Mouse (Mus musculus): ENCODE measurements at regions not wholly inside any gene's neighbourhood (a gene's known extent, or its start where the extent isn't known, plus 50 kb on each side); places are given as distances from the start of the nearest gene placed in this dataset.
A peak's percentile ranks its signal among the peaks of the same experiment; 100 is the strongest.

- DNase-seq, result no peak
- intact Hi-C loops (cut with DNase I), result no loop called here
Measured at GRCm38 (mm10) chr10:44971911-44972310, 95.1 kb upstream of the Prep start.

- intact Hi-C loops (cut with DNase I), result no loop called here
- DNase-seq, result no peak
Measured at GRCm38 (mm10) chr10:44959968-44960367, 107.0 kb upstream of the Prep start.

GRCm38 (mm10) chr10:44945205-44945725 is 121.7 kb upstream of the Prep start:
- intact Hi-C loops (cut with DNase I), result no loop called here
- DNase-seq, result no peak

GRCm38 (mm10) chr10:44939403-44939802 is 127.6 kb upstream of the Prep start:
- DNase-seq, result peak; percentile 17

DNA sequence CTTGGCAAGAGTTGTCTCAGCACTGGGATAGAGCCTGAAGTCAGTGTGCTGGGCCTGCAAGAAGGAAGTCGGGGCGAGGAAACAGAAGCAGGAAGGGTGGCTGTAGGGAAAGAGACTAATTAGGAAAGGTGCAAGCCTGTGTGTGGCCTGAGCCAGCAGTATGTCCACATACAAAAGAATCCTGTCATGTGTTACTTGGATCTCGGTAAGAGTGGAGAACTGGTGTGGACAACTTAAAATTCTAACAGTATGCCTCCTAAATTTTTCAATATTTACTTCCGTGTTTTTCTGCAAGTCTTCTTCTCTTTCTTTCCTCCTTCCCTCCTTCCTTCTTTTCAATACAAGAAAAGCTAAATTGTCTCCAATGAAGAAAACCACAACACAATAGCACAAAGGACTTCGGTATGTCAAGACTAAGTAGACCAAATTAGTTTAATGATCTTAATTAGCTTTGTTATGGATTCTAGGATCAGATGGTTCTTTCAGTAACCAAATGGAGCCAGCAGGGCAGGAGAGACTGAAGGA is 130.0 kb upstream of the Prep start:
- intact Hi-C loops (cut with DNase I), result no loop called here
- DNase-seq, result no peak

More at GRCm38 (mm10) chr10:44939403-44939802, 127.6 kb upstream of the Prep start:
- intact Hi-C loops (cut with DNase I), result no loop called here

DNA sequence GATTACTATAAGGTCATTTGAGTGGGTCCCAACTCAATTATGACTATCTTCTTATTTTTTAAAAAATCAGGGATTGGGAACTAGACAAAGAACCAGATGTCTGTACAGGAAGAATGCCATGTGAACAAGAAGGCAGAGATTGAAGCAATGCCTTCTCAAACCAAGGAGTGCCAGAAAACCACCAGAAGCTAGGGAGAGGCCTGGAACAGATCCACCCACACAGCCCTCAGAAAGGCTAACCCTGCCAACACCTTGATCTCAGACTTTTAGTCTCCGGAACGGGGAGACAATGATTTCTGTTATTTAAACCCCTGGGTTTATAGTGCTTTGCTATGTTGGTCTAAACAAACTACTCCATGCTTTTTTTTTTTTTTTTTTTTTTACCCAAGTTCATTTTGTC is 136.2 kb upstream of the Prep start:
- no peak for DNase-seq

DNA sequence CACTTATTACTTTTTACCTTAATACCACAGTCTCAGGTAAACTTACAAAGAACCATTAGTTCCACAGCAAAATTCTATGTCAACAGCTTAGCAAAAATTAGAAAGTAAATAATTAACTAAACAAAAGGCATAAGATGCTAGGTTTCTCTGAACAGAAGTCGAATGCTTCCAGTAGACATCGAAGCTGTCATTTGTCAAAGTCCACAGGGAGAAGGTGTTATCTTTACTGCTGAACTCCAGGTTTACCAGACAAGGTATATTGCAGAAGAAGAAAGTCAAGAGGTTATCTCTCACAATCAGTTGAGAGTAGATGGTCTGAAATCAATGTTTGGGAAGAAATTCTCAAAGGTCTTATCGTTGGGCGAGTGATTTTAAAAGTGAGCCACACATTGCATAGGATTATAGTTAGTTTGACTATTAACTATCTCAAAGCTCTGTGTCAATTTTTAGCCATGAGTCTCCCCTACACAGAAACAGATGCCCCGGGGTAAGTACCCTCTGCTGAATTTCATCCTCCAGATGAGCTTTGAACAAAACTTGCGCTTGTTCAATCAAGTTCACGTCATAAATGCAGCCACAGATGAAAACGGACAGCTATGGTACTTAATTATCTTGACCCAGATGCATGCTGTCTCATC is 153.1 kb upstream of the Prep start:
- no peak for DNase-seq
- intact Hi-C loops (cut with DNase I), result no loop called here

More for the DNA sequence above, 136.2 kb upstream of the Prep start:
- intact Hi-C loops (cut with DNase I), result no loop called here

- intact Hi-C loops (cut with DNase I), result no loop called here
Measured at GRCm38 (mm10) chr10:44904520-44904919, 162.5 kb upstream of the Prep start.

GRCm38 (mm10) chr10:44901203-44901602 is 165.8 kb upstream of the Prep start:
- intact Hi-C loops (cut with DNase I), result no loop called here
- DNase-seq, result no peak

More at GRCm38 (mm10) chr10:44904520-44904919, 162.5 kb upstream of the Prep start:
- no peak for DNase-seq

DNA sequence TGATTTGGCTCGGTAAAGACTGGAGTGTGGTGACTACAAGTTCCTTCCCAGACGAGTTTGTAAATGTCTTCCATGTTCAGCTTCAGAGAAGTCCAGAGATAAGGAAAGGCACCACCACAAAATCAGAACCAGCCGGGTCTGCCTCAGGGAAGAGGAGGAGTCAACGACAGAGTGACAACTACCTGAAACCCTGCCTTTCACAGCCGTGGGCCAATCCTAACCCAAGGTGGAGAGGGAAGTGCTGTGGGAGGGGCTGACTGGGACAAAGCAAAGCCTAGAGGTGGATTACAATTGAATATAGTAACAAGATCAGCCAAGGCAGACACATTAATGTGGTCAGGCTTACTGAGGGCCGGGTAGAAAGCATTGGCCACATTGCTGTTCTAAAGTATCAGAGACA is 174.9 kb upstream of the Prep start:
- DNase-seq, result no peak
- intact Hi-C loops (cut with DNase I), result no loop called here

DNA sequence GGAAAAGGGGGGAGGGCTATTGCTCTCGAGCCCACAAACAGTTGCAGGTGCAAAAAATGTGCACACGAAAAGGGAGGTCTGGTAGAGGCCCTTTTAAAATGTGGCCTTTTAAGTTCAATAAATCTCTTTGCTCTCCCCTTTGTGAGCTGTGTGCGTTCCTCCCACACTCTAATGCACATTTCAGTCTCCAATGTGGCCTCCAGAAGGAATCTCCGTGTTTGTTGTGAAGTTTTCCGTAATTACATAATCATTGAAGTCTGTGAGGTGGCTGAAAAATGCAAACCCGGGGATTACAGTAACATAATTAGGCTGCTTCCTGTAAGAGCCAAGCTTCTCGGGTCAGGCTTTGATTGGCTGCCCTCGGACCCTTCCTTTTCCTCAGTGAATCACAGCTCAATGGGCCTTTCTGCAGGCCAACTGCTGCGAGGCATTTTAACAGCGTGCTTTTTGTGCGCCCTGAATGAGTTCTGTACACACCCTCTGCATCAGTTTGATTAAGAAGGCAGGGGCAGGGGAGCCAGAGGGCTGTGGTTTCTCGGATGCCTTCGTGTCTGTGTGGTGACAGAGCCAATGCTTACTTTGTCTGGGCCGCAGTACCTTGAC is 179.8 kb upstream of the Prep start:
- DNase-seq, result peak; percentile 1
- intact Hi-C loops (cut with DNase I), result no loop called here

- DNase-seq, result no peak
- intact Hi-C loops (cut with DNase I), result no loop called here
Measured at GRCm38 (mm10) chr10:44881967-44882366, 185.0 kb upstream of the Prep start.

GRCm38 (mm10) chr10:44877076-44877663 is 189.8 kb upstream of the Prep start:
- intact Hi-C loops (cut with DNase I), result no loop called here
- DNase-seq, result no peak

- intact Hi-C loops (cut with DNase I), result no loop called here
- no peak for DNase-seq
Measured at GRCm38 (mm10) chr10:44873642-44874285, 193.2 kb upstream of the Prep start.

DNA sequence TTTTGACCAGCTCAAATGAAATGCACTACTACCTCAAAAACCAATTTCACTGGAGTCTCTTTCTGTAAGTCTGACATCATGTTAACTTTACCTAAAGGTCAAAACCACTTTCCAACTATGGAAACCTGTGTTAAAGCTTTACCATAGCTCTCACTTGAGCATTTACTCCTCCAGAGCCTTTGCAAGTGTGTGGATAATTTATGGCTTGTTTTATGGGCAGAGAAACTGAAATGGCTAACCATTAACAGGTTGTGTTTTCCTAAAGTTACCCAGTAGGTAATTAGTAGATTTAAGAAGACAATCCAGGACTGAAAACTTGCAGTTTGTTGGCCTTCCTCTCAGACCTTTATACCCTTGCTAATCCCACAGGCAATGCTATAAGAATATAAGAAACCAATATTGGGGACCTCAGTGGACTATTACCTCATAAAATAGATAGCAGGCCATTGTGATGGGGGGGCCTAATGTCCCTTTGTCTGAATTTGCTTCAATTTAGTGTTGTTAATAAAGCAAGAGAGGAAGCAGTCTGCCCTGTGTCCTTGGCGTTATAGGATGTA is 202.7 kb upstream of the Prep start:
- DNase-seq, result no peak
- intact Hi-C loops (cut with DNase I), result no loop called here

DNA sequence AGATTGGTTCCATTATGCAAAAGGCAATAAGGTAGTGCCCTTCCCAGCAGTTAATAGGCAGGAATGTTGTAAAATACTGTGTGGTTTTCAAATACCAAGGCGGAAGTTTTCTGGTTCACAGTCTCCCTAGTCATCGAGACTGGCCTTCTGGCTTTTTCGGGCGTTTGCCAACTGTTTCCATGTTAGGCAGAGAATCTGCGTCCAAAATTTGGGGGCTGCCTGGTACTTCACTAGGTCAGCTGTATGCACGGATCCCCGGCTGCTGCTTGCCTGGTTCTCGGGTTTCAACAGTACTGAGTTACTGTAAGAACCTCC is 204.7 kb upstream of the Prep start:
- intact Hi-C loops (cut with DNase I), result no loop called here
- no peak for DNase-seq

DNA sequence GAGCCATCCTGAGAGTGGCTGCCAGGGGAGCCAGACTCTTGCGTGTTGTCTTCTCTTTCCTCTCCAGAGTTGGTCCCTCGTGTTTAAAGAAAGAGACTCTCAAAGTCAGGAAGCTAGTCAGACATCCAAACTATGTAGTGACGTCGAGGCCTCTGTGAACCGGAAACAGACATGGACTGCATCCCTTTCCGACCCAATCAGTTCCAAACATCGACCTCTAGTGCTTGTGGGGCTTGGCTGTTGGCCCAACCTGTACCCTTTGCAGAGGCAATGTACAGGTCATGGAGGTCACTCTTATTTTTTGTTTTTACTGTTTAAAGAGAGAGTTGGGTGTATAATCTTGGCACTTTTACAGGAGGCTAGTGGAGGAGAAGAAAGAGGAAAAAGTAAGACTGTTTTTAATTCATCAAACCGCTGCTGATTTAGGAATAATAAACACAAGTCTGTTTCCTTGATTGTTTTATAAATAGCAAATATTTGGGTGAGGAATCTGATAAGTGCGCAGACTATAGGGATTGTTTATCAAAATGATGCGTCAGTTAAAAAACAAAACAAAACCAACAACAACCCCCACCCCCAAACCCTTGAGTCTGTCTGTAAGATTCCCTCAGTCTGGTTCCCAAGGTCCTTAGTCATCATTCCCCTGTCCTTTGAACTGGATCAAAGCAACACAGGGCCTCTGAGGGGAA is 205.2 kb upstream of the Prep start:
- no peak for DNase-seq
- intact Hi-C loops (cut with DNase I), result no loop called here

DNA sequence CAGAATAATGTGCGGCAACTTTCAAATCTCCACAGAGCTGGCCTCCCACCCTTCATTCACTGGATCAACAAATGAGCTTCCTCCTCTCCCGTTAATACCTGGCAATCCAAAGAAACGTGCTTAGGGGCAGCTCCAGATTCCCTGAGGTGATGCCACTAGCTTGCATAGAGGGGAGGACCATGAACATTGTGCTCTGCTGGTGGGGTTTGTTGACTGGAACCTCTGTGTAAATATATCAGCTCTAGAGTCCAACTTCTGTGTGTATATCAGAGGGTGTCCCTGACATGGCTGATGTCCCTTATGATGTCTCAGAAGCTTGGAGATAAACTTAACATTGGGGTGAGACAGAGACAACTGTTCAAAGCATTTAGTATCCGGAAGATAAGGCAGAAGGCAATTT is 209.6 kb upstream of the Prep start:
- DNase-seq, result no peak
- intact Hi-C loops (cut with DNase I), result no loop called here

- intact Hi-C loops (cut with DNase I), result no loop called here
- no peak for DNase-seq
Measured at GRCm38 (mm10) chr10:44854109-44854508, 212.9 kb upstream of the Prep start.

GRCm38 (mm10) chr10:44849016-44849415 is 218.0 kb upstream of the Prep start:
- intact Hi-C loops (cut with DNase I), result no loop called here
- no peak for DNase-seq

DNA sequence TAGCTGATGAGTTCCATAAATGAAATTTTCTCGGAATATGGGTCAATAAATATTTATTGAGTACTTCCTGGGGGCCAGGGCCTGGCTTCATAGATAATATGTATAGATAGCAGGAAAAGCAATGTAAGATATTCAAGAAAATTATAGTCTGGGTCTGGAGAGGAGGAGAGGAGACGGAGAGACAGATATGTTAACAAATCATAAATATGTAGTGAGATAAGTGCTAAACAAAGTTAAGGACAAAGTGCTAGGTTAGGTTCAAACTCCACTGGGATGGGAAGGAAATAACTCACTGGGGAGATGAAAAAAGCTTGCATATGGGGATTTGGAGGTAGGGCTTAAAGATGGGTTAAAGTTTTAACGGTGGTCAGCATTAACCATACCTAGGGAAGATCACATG is 220.2 kb upstream of the Prep start:
- intact Hi-C loops (cut with DNase I), result no loop called here
- no peak for DNase-seq

All from left cerebral cortex, postnatal 4 days (tissue).